Mouse (Mus musculus) right cerebral cortex, adult 18-20 months (tissue): ENCODE results near the gene Rpl6.
"Not testable (repeated sequence)": the region's sequence is repeated elsewhere in the genome, so short reads cannot be mapped to it uniquely, and the experiment has no call there.

ENCODE experiments used
- DNase-seq: peaks from one replicate; pipeline ENCODE4 v3.0.0; 2022; ENCODE audit warnings: mixed read lengths

Gene Rpl6

GRCm38 (mm10) chr5:121226406-121226805 lies 22.1 kb downstream of the Rpl6 start:
- DNase-seq, result no peak

GRCm38 (mm10) chr5:121226845-121227244 lies 22.6 kb downstream of the Rpl6 start:
- no peak for DNase-seq

- not testable (repeated sequence) for DNase-seq
Observed at GRCm38 (mm10) chr5:121227330-121227729, 23.0 kb downstream of the Rpl6 start.

- no peak for DNase-seq
Observed at GRCm38 (mm10) chr5:121229182-121229581, 24.9 kb downstream of the Rpl6 start.

GRCm38 (mm10) chr5:121230811-121231210 lies 26.5 kb downstream of the Rpl6 start:
- DNase-seq, result no peak

GRCm38 (mm10) chr5:121232789-121233188 lies 28.5 kb downstream of the Rpl6 start:
- no peak for DNase-seq

GRCm38 (mm10) chr5:121233726-121234125 lies 29.4 kb downstream of the Rpl6 start:
- no peak for DNase-seq

GRCm38 (mm10) chr5:121236171-121236570 lies 31.9 kb downstream of the Rpl6 start:
- DNase-seq, result peak; percentile 70

GRCm38 (mm10) chr5:121238208-121238607 lies 33.9 kb downstream of the Rpl6 start:
- DNase-seq, result no peak

GRCm38 (mm10) chr5:121239846-121240245 lies 35.6 kb downstream of the Rpl6 start:
- no peak for DNase-seq

- DNase-seq, result no peak
Observed at GRCm38 (mm10) chr5:121241182-121241581, 36.9 kb downstream of the Rpl6 start.

GRCm38 (mm10) chr5:121242261-121242660 lies 38.0 kb downstream of the Rpl6 start:
- no peak for DNase-seq

GRCm38 (mm10) chr5:121242701-121243100 lies 38.4 kb downstream of the Rpl6 start:
- DNase-seq, result no peak

- no peak for DNase-seq
Observed at GRCm38 (mm10) chr5:121243676-121244364, 39.5 kb downstream of the Rpl6 start.

GRCm38 (mm10) chr5:121244365-121244731 lies 40.1 kb downstream of the Rpl6 start:
- no peak for DNase-seq

- DNase-seq, result no peak
Observed at GRCm38 (mm10) chr5:121245201-121245600, 40.9 kb downstream of the Rpl6 start.

- DNase-seq, result no peak
Observed at GRCm38 (mm10) chr5:121248766-121249394, 44.6 kb downstream of the Rpl6 start.

- DNase-seq, result no peak
Observed at GRCm38 (mm10) chr5:121249693-121250092, 45.4 kb downstream of the Rpl6 start.

- DNase-seq, result no peak
Observed at GRCm38 (mm10) chr5:121251813-121252212, 47.5 kb downstream of the Rpl6 start.

GRCm38 (mm10) chr5:121253816-121254497 lies 49.7 kb downstream of the Rpl6 start:
- no peak for DNase-seq

- DNase-seq, result no peak
Observed at GRCm38 (mm10) chr5:121254977-121255376, 50.7 kb downstream of the Rpl6 start.
